Mouse (Mus musculus) bone marrow macrophage, adult 2 months (primary cell): ENCODE results near the gene Ptpra.

Experiments used
- CTCF ChIP-seq: IDR thresholded peaks from 2 replicates; pipeline ENCODE4 v1.5.1; 2012; ENCODE audit warnings: low read depth, mild to moderate bottlenecking, low read length, moderate library complexity
- POLR2A ChIP-seq: IDR thresholded peaks from 2 replicates; pipeline ENCODE4 v1.6.1; 2012; ENCODE audit warnings: mild to moderate bottlenecking, low read depth, low read length, borderline replicate concordance

GRCm38 (mm10) chr2:130535017-130535416 is 84.9 kb downstream of the Ptpra start:
- TF ChIP-seq POLR2A = no peak
- TF ChIP-seq CTCF = no peak
